Mouse (Mus musculus) testis, adult 2 months (tissue): ENCODE measurements at regions not wholly inside any gene's neighbourhood (a gene's known extent, or its start where the extent isn't known, plus 50 kb on each side); places are given as distances from the start of the nearest gene placed in this dataset.

ENCODE experiments used
- H3K27ac ChIP-seq: fragments of 200-500 bp; 2 replicates; pipeline ENCODE4 v1.5.1; 2012; ENCODE audit warnings: low read depth, low read length; ENCODE audit not compliant: control insufficient read depth, insufficient read depth
- H3K27me3 ChIP-seq: fragments of 200-500 bp; 2 replicates; pipeline ENCODE4 v1.6.1; 2012; ENCODE audit warnings: mild to moderate bottlenecking, low read length, moderate library complexity; ENCODE audit not compliant: control insufficient read depth, insufficient read depth
- H3K36me3 ChIP-seq: fragments of 200-500 bp; 2 replicates; pipeline ENCODE4 v1.6.1; 2012; ENCODE audit warnings: mild to moderate bottlenecking, low read length; ENCODE audit not compliant: control insufficient read depth, insufficient read depth
- H3K4me1 ChIP-seq: fragments of 200-500 bp; 2 replicates; pipeline ENCODE4 v1.6.1; 2012; ENCODE audit warnings: low read length; ENCODE audit not compliant: control insufficient read depth, insufficient read depth
- H3K4me3 ChIP-seq: fragments of 200-500 bp; 2 replicates; pipeline ENCODE4 v1.5.1; 2012; ENCODE audit warnings: low read depth, mild to moderate bottlenecking, low read length, moderate library complexity, mixed read lengths; ENCODE audit not compliant: control insufficient read depth
- CTCF ChIP-seq: fragments of 200-500 bp; IDR thresholded peaks from 2 replicates; pipeline ENCODE4 v1.5.1; 2012; ENCODE audit warnings: low read depth, mild to moderate bottlenecking, inconsistent platforms, low read length, moderate library complexity; ENCODE audit not compliant: control insufficient read depth, insufficient read depth, insufficient replicate concordance
- POLR2A ChIP-seq: fragments of 200-500 bp; IDR thresholded peaks from 2 replicates; pipeline ENCODE4 v1.6.1; 2012; ENCODE audit warnings: low read depth, mild to moderate bottlenecking, inconsistent platforms, low read length, moderate library complexity; ENCODE audit not compliant: control insufficient read depth

DNA sequence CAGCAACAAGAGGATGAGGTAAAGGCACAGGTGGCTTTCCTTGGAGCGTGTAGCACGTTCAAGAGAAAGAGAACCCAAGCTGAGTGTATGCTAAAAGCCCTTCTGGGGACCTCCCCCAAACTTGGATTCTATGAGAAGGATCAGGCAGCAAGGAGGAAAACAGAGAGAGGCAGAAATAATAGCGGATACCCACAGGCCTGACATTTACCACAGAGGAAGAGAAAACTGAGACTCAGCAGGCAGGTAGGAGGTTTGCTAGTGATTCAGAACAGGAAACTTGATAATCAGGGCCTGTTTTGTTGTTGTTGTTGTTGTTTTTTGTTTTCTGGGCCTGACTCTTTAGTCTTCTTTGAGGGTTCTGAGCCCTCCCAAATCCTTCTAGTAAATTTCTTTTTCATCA lies 100.5 kb upstream of the Mdm1 start:
- TF ChIP-seq POLR2A (no peak), CTCF (no peak)
- Histone ChIP-seq H3K36me3 (no peaks in the 10 kb centered on the region), H3K4me1 (peaks cover 2% of the 10 kb centered on the region), H3K27ac (no peak overlapping the region), H3K4me3 (no peak overlapping the region), H3K27me3 (no peaks in the 10 kb centered on the region)

DNA sequence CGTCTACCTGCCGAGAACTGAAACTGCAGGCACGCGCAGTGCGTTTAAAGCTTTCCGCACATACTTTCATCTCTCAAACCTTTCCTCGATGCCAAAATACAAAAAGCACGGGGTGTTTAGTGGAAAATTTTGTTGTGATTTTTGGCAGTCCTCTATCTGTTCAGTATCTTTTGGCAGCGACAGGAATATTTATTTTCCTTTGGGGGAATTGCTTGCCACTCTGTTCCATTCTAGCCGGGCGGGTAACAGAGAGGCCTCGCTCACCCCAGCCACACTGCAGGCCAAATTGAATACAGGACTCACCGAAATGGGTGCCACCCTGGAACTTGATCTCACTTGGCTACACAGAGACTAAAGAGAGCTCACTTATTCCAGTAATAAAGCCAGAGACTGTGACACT lies 97.8 kb upstream of the Mdm1 start:
- TF ChIP-seq POLR2A (no peak), CTCF (no peak)
- Histone ChIP-seq H3K27ac (no peak overlapping the region), H3K4me3 (no peak overlapping the region), H3K4me1 (peaks cover 2% of the 10 kb centered on the region), H3K27me3 (no peaks in the 10 kb centered on the region), H3K36me3 (no peaks in the 10 kb centered on the region)

DNA sequence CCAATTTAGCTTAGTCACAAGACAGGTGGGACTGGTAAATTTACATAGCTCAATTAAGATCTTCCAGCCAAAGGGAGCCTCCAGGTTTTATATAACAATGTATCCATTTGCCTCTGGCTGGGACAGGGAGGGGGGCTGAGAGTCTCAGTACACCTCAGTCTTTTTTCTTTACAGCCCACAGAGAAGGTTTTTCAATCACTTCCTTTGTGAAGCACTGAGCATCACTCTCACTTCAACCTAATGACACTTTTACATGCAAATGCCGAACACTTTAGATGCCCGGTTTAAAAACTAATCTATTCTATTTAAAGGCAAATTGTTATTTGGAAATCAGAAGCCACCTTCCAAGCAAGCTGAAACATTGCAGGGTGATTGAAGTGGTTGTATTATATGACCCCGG lies 96.8 kb upstream of the Mdm1 start:
- H3K36me3 ChIP-seq: no peaks in the 10 kb centered on the region
- H3K27ac ChIP-seq: no peak overlapping the region
- H3K27me3 ChIP-seq: no peaks in the 10 kb centered on the region
- peaks cover 2% of the 10 kb centered on the region for H3K4me1 ChIP-seq
- H3K4me3 ChIP-seq: no peak overlapping the region
- TF ChIP-seq CTCF: no peak
- no peak for TF ChIP-seq POLR2A

DNA sequence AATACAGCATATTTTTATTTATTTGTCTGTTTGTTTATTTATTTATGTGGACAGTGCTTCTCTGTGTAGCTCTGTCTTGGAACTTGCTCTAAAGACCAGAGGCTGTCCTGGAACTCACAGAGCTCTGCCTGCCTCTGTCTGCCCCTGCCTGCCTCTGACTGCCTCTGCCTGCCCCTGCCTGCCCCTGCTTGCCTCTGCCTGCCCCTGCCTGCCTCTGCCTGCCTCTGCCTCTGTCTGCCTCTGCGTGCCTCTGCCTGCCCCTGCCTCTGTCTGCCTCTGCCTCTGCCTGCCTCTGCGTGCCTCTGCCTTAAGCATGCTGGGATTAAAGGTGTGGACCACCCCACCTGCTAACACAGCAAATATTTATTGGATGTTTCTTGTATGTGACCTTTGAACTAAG lies 96.2 kb upstream of the Mdm1 start:
- H3K27me3 ChIP-seq: no peaks in the 10 kb centered on the region
- TF ChIP-seq CTCF: no peak
- no peak for TF ChIP-seq POLR2A
- no peak overlapping the region for H3K27ac ChIP-seq
- H3K36me3 ChIP-seq: no peaks in the 10 kb centered on the region
- peaks cover 2% of the 10 kb centered on the region for H3K4me1 ChIP-seq
- no peak overlapping the region for H3K4me3 ChIP-seq

DNA sequence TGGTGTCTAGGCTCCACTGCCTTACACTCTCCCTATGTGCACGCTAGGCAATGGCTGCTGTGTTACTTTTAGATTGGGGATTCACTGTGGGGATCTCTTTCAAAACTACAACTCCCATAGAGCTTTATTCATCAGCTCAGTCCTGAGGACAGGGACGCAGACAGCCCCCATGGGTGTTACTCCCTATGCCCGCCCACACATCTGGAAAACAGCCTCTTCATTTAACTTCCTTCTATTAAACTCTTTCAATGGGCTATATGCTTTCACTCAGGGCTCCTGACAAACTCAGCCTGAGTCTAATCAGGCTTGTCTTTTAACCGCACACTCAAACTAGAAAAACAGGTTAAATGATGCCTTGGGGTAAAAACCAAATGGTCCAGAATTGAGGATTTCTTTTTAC lies 95.3 kb upstream of the Mdm1 start:
- Histone ChIP-seq H3K36me3 (no peaks in the 10 kb centered on the region), H3K4me3 (no peak overlapping the region), H3K27me3 (no peaks in the 10 kb centered on the region), H3K4me1 (peaks cover 2% of the 10 kb centered on the region), H3K27ac (no peak overlapping the region)
- TF ChIP-seq POLR2A: no peak

DNA sequence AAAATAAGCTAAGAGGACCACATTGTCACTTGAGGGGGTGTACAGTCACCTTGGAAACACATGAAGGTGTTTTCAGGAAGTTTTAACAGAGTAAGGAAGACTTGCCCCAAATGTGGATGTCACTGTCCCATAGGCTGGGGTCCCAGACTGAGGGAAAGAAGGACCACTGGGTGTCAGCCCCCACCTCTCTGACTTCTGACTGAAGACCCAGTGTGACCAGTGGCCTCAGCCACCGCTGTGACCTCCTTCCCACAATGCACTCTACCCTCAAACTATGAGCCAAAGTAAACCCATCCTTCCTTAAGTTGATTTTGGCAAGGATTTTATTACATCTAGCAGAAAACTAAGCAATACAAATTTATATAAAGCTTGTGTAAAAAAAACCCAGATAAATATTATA lies 94.8 kb upstream of the Mdm1 start:
- Histone ChIP-seq H3K4me1 (peaks cover 2% of the 10 kb centered on the region), H3K36me3 (no peaks in the 10 kb centered on the region), H3K27me3 (no peaks in the 10 kb centered on the region), H3K4me3 (no peak overlapping the region), H3K27ac (no peak overlapping the region)
- no peak for TF ChIP-seq CTCF
- TF ChIP-seq POLR2A: no peak

DNA sequence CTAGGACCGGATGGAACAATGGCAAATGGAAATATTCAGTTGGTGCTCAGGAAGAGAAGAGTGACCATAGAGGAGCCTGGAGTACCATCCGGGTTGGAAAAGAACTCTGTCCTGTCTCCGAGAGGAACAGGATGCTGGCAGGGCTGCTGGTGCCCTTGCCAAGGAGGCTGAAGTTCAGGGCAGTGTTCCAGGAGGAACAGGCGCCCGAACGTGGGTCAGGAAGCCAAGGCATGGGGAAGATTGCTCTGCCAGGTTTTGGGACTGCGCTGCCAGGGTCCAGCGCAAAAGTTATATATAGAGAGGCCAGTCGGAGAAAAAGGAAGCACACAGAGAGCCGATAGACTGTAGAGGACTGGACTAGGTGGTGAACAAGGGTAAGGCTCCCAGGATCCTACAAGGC lies 92.3 kb upstream of the Mdm1 start:
- H3K36me3 ChIP-seq: no peaks in the 10 kb centered on the region
- H3K4me3 ChIP-seq: no peak overlapping the region
- H3K4me1 ChIP-seq: peaks cover 2% of the 10 kb centered on the region; the same call in 1 of the 2 replicates
- H3K27me3 ChIP-seq: no peaks in the 10 kb centered on the region
- TF ChIP-seq CTCF (no peak), POLR2A (no peak)
- no peak overlapping the region for H3K27ac ChIP-seq

DNA sequence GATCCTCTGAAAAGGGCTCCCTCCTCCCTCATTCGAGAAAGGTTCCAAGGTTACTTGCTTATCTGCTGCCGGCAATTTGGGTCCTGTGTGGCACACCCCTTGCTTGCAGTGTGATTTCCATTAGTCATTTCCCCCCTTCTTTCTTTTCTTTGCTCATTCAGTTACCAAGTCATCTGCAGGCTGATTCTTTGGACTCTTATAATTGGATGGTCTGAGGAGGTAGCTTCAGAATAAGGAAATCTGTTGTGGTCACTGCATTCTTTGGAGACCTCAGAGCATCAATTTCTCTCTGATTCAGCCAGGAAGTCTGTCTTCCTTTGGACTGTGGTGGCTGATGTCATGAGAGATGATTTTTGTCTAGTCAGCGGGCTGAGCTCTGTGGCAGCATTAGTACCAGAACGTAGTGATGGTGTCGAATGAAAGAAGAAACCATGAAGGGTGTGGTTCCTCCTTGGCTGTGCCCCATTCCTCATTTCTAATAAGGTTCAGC lies 91.4 kb upstream of the Mdm1 start:
- H3K4me1 ChIP-seq: peaks cover 2% of the 10 kb centered on the region; the same call in 1 of the 2 replicates
- TF ChIP-seq POLR2A: no peak
- no peaks in the 10 kb centered on the region for H3K27me3 ChIP-seq
- H3K36me3 ChIP-seq: no peaks in the 10 kb centered on the region
- no peak overlapping the region for H3K4me3 ChIP-seq
- H3K27ac ChIP-seq: no peak overlapping the region
